Mouse (Mus musculus): ENCODE measurements around the gene Enpp3. TPM values are rescaled to one million over a fixed set of nuclear protein-coding genes. Genes with fewer than 3 reads are reported as not detected.
A peak's percentile ranks its signal among the peaks of the same experiment; 100 is the strongest.
"Not testable (repeated sequence)": the region's sequence is repeated elsewhere in the genome, so short reads cannot be mapped to it uniquely, and the experiment has no call there.

Gene Enpp3
- polyA plus RNA-seq, 1 experiment from 2014 or later = 6.1 TPM

DNA sequence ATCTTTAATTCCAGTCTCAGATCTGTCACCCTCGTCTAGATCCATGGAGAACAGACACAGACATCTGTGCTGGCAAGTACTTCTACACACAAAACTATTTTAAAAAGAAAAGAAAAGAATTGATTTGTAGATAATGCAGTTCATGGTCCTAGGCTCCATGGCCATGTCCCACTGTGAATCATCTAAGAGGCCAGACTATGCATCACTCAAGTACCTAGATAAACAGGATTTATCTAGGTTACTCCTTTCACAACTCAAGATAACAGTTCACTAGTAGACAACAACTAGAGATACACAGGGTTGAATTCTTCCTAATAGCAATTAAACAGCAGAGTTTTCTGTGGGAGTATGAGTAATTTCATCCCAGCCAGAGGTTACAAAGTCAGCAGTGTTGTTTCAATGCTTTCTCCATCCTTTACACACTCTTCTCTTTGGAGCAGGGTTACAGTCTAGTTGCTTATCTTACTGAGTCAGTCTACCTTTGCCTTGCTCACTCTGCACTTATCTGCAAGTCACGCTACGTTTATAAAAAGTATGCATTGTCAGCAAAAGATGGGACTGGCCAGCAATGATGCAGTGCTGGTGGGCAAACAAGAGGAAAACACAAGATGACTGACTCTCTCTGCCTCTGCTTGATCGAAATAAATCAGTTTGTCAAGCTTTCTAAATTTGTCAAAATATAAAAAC, 20.5 kb downstream of the Enpp3 start:
- H3K4me3 ChIP-seq (replicated peaks) = no peak overlapping the region
- no peak overlapping the region for H3K9ac ChIP-seq
- 78% methylated on average over 4 of the region's 4 CpGs for WGBS
- H3K9me3 ChIP-seq (replicated peaks) = no peaks in the 10 kb centered on the region
- H3K4me2 ChIP-seq (replicated peaks) = no peak overlapping the region
- H3K27ac ChIP-seq (replicated peaks) = no peak overlapping the region
- peaks cover 22% of the 10 kb centered on the region for H3K4me1 ChIP-seq
- ATAC-seq (ENCODE audit: insufficient number of reproducible peaks, low FRiP score, low TSS enrichment, low read depth) = no peak
- H3K27me3 ChIP-seq = no peaks in the 10 kb centered on the region
- no peaks in the 10 kb centered on the region for H3K36me3 ChIP-seq

DNA sequence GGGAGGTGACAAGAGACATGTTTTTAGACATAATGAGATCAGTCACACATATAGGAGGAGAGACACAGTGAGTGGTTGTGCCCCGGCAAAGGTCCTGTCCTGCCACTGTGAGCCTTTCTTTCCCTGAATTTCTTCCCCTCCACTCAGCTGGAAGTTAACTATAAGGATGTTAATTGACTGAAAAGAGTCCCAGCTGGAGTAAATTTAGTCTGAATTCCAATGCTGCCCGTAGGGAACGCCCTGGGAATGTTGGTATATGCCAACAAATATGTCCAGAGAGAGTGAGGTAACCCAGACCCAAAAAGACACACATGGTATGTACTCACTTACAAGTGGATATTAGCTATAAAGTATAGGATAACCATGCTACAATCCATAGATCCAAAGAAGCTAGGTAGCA, 23.1 kb downstream of the Enpp3 start:
- H3K9me3 ChIP-seq (replicated peaks) = no peaks in the 10 kb centered on the region
- no peak overlapping the region for H3K9ac ChIP-seq
- WGBS = 47% methylated on average over 3 of the region's 3 CpGs
- ATAC-seq (ENCODE audit: insufficient number of reproducible peaks, low FRiP score, low TSS enrichment, low read depth) = no peak
- H3K4me2 ChIP-seq (replicated peaks) = no peak overlapping the region
- peaks cover 22% of the 10 kb centered on the region for H3K4me1 ChIP-seq
- H3K4me3 ChIP-seq (replicated peaks) = no peak overlapping the region
- H3K36me3 ChIP-seq = no peaks in the 10 kb centered on the region
- no peak overlapping the region for H3K27ac ChIP-seq (replicated peaks)
- no peaks in the 10 kb centered on the region for H3K27me3 ChIP-seq

DNA sequence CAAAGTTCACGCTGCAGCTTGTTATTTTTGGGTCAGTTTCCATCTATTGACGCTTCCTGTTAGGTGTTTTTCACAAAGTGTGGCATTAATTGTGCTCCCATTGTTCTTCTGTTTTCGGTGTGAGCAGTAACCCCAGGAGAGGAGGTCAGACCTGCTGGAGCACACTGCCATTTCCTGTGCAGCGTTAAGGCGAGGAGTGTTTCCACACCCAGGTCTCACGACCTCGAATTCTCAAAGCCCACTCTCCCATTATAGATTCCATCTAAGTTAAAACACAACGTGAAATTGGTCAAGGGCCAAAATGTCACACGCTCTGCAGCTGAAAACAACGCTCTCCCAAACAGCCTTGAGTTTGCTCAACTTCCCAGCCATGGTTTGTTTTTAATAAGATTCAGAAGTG, 32.0 kb downstream of the Enpp3 start:
- no peaks in the 10 kb centered on the region for H3K27me3 ChIP-seq
- no peaks in the 10 kb centered on the region for H3K36me3 ChIP-seq
- peaks cover 4% of the 10 kb centered on the region for H3K4me1 ChIP-seq
- no peak overlapping the region for H3K27ac ChIP-seq (replicated peaks)
- H3K9ac ChIP-seq = no peak overlapping the region
- ATAC-seq (ENCODE audit: insufficient number of reproducible peaks, low FRiP score, low TSS enrichment, low read depth) = no peak
- no peaks in the 10 kb centered on the region for H3K9me3 ChIP-seq (replicated peaks)
- H3K4me2 ChIP-seq (replicated peaks) = peak overlapping the region; percentile 26; the same call in 1 of the 2 replicates
- no peak overlapping the region for H3K4me3 ChIP-seq (replicated peaks)
- 34% methylated on average over 10 of the region's 10 CpGs for WGBS

GRCm38 (mm10) chr10:24806756-24807155, 35.9 kb downstream of the Enpp3 start:
- no peak for ATAC-seq (ENCODE audit: insufficient number of reproducible peaks, low FRiP score, low TSS enrichment, low read depth)
- WGBS = 87% methylated on average over 5 of the region's 5 CpGs
- H3K4me1 ChIP-seq = peaks cover 4% of the 10 kb centered on the region

DNA sequence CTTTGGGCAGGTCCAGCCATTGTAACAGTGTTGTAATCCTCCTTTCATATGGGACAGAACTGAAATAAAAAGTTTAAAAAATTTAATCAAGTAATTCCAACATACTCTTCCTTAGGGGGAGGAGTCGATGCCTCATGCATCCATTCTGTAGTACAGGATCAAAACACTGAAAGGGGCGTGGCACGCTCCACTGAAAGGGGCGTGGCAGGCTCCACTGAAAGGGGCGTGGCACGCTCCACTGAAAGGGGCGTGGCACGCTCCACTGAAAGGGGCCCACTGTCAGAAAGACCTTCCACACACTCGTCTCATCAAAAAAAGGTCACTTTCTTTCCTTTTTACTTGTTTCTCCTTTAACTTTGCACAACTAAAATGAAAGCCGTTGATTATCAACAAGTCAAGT, 36.7 kb downstream of the Enpp3 start:
- H3K4me3 ChIP-seq (replicated peaks) = no peak overlapping the region
- H3K4me1 ChIP-seq = peaks cover 3% of the 10 kb centered on the region
- no peak overlapping the region for H3K27ac ChIP-seq (replicated peaks)
- WGBS = 88% methylated on average over 10 of the region's 10 CpGs
- no peak overlapping the region for H3K9ac ChIP-seq
- no peaks in the 10 kb centered on the region for H3K36me3 ChIP-seq
- H3K9me3 ChIP-seq (replicated peaks) = no peaks in the 10 kb centered on the region
- H3K4me2 ChIP-seq (replicated peaks) = no peak overlapping the region
- ATAC-seq (ENCODE audit: insufficient number of reproducible peaks, low FRiP score, low TSS enrichment, low read depth) = no peak
- no peaks in the 10 kb centered on the region for H3K27me3 ChIP-seq

More at GRCm38 (mm10) chr10:24806756-24807155, 35.9 kb downstream of the Enpp3 start:
- Histone ChIP-seq H3K9ac (no peak overlapping the region), H3K27ac (replicated peaks) (no peak overlapping the region), H3K36me3 (no peaks in the 10 kb centered on the region), H3K4me2 (replicated peaks) (no peak overlapping the region), H3K9me3 (replicated peaks) (no peaks in the 10 kb centered on the region), H3K27me3 (no peaks in the 10 kb centered on the region), H3K4me3 (replicated peaks) (no peak overlapping the region)

DNA sequence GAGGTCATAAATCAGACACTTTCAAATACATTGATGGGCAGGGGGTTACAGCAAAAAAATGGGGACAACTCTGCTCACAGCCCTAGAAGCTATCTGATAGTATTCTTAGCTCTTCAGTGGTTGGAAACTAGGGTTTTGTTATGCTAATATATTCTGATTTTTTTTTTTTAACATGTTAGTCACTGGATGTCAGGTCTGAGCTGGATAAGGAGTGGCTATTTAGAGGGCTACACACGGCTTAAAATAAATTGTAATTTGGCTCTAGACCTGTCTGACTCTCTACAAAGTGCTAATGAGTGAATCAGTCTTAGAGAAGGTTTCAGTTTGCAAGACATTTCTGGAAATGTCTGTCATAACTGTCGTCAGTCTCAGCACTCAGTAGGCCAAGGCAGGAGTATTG, 37.5 kb downstream of the Enpp3 start:
- Histone ChIP-seq H3K4me2 (replicated peaks) (no peak overlapping the region), H3K4me3 (replicated peaks) (no peak overlapping the region), H3K36me3 (no peaks in the 10 kb centered on the region), H3K9ac (no peak overlapping the region), H3K27me3 (no peaks in the 10 kb centered on the region), H3K4me1 (no peaks in the 10 kb centered on the region), H3K27ac (replicated peaks) (no peak overlapping the region), H3K9me3 (replicated peaks) (no peaks in the 10 kb centered on the region)
- WGBS = 71% methylated on average over 2 of the region's 2 CpGs
- no peak for ATAC-seq (ENCODE audit: insufficient number of reproducible peaks, low FRiP score, low TSS enrichment, low read depth)

DNA sequence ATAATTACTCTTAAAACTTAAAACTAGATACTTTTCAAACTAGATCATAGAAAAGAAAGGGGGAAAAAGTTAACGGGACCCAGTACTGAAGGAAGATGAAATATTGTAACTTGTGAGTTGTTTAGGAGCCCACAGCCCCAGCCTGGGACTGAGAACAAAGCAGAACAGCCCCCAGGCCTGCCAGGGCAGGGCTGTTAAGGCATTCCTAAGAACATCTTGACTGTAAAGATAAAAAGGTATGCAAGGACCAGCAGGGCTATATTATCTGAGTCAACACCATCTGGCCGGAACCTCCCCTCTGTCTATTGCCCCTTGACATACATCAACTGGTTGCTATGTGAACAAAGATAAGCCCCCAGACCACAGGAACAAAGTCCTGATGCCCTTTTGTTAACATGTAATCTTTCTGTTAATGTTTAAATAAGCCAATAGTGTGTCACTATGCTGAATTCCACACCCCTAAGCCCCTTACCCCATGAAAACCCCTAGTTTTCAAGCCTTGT, 39.8 kb downstream of the Enpp3 start:
- H3K27me3 ChIP-seq; H3K9ac ChIP-seq; H3K4me3 ChIP-seq (replicated peaks); H3K4me1 ChIP-seq; H3K36me3 ChIP-seq; H3K27ac ChIP-seq (replicated peaks); H3K4me2 ChIP-seq (replicated peaks); ATAC-seq (ENCODE audit: insufficient number of reproducible peaks, low FRiP score, low TSS enrichment, low read depth); H3K9me3 ChIP-seq (replicated peaks): not testable (repeated sequence)
- 91% methylated on average over 2 of the region's 2 CpGs for WGBS

- H3K9me3 ChIP-seq (replicated peaks) = no peaks in the 10 kb centered on the region
- no peak overlapping the region for H3K4me3 ChIP-seq (replicated peaks)
- no peaks in the 10 kb centered on the region for H3K36me3 ChIP-seq
- ATAC-seq (ENCODE audit: insufficient number of reproducible peaks, low FRiP score, low TSS enrichment, low read depth) = no peak
- WGBS = 87% methylated on average over 2 of the region's 2 CpGs
- no peak overlapping the region for H3K27ac ChIP-seq (replicated peaks)
- H3K4me1 ChIP-seq = no peaks in the 10 kb centered on the region
- no peaks in the 10 kb centered on the region for H3K27me3 ChIP-seq
- no peak overlapping the region for H3K9ac ChIP-seq
- H3K4me2 ChIP-seq (replicated peaks) = no peak overlapping the region
Measured at GRCm38 (mm10) chr10:24801796-24802195, 40.8 kb downstream of the Enpp3 start.

DNA sequence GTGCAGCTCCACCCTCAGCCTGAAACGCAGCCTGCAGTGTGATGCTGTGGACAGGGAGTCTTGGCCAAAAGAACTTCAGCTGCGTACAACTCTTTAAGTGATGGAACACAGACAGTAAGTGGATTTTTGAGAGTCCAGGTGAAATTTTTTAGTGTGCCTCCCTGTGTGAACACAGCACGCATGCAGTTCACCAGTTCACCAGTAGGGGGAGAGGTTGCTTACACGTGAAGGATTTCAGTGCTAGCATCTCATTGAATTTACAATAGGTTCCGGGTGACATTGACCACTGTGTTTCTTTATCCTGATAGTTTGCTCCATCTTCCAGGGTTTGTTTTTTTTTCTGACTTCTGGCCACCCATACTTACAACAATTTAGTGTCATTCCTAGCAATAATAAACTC, 45.4 kb downstream of the Enpp3 start:
- H3K4me3 ChIP-seq (replicated peaks) = no peak overlapping the region
- H3K36me3 ChIP-seq = no peaks in the 10 kb centered on the region
- WGBS = 50% methylated on average over 5 of the region's 5 CpGs
- H3K9me3 ChIP-seq (replicated peaks) = no peaks in the 10 kb centered on the region
- no peaks in the 10 kb centered on the region for H3K27me3 ChIP-seq
- H3K4me2 ChIP-seq (replicated peaks) = no peak overlapping the region
- H3K4me1 ChIP-seq = no peaks in the 10 kb centered on the region
- no peak overlapping the region for H3K27ac ChIP-seq (replicated peaks)
- no peak for ATAC-seq (ENCODE audit: insufficient number of reproducible peaks, low FRiP score, low TSS enrichment, low read depth)
- H3K9ac ChIP-seq = no peak overlapping the region

DNA sequence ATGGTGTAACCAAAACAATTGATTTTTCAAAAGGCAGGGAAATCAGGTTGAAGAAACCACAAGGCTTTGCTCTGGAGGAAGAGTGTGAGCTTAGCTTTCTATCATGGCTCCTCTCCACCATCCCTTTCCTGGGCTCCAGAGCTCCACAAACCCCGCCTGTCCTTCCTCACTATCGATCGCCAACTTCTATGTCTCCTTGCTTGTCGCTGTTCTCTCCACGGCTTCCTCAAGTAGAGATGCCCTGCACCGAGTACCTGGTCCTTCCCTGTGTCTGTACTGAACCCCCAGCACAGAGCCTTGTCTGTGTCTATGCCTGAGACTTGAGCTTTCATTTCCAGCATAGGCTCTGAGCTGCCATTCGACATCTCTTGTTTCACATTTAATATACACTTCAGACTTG, 49.9 kb downstream of the Enpp3 start:
- WGBS = 87% methylated on average over 7 of the region's 7 CpGs
- no peak for ATAC-seq (ENCODE audit: insufficient number of reproducible peaks, low FRiP score, low TSS enrichment, low read depth)
- Histone ChIP-seq H3K4me2 (replicated peaks) (no peak overlapping the region), H3K9ac (no peak overlapping the region), H3K9me3 (replicated peaks) (no peaks in the 10 kb centered on the region), H3K27me3 (no peaks in the 10 kb centered on the region), H3K4me3 (replicated peaks) (no peak overlapping the region), H3K4me1 (no peaks in the 10 kb centered on the region), H3K27ac (replicated peaks) (no peak overlapping the region), H3K36me3 (no peaks in the 10 kb centered on the region)

DNA sequence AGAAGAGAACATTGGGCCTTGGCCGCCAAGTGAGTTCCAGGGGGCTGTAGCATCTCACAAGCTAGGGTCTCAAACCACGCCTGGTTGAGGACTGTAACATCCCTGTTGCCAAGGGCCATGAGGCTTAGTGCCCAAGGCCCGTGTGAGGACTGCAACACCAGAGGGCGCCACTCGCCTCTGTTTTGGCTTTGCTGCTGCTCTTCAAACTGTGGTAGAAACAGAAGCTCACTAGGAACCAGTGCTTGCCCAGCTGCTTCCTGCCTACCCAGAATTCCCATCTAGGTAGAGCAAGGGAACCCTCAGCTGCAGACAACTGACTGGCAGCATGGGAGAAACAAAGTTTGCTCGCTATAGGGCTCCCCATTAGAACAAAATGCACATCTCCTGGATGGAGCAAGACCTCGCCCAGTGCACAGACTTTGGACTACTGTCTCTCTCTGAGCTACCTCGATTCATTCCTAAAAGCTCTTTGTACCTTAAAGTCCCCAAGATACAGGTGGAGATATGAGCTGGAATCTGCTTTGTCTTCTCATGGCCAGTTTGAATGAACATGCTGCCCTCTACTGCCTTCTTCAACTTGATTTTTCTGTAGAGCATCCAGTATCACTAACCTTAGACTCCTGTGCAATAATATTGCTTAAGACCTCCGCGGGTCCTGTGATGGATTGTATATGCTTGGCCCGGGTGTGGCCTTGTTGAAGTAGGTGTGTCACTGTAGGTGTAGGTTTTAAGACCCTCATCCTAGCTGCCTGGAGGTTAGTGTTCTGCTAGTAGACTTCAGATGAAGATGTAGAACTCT, 52.7 kb downstream of the Enpp3 start:
- no peak for ATAC-seq (ENCODE audit: insufficient number of reproducible peaks, low FRiP score, low TSS enrichment, low read depth)
- H3K4me3 ChIP-seq (replicated peaks) = no peak overlapping the region
- no peak overlapping the region for H3K4me2 ChIP-seq (replicated peaks)
- WGBS = 67% methylated on average over 11 of the region's 11 CpGs
- H3K9me3 ChIP-seq (replicated peaks) = no peaks in the 10 kb centered on the region
- H3K4me1 ChIP-seq = no peaks in the 10 kb centered on the region
- no peaks in the 10 kb centered on the region for H3K27me3 ChIP-seq
- no peak overlapping the region for H3K27ac ChIP-seq (replicated peaks)
- H3K9ac ChIP-seq = no peak overlapping the region
- H3K36me3 ChIP-seq = no peaks in the 10 kb centered on the region

Data from embryonic facial prominence, embryonic 15.5 days (tissue).